Mouse (Mus musculus) hindbrain, embryonic 15.5 days (tissue): ENCODE measurements at regions not wholly inside any gene's neighbourhood (a gene's known extent, or its start where the extent isn't known, plus 50 kb on each side); places are given as distances from the start of the nearest gene placed in this dataset.
"Not testable (repeated sequence)": the region's sequence is repeated elsewhere in the genome, so short reads cannot be mapped to it uniquely, and the experiment has no call there.

ENCODE experiments used
- ATAC-seq: fragments of 200-750 bp; cut with Nextera tagmentation; 2 replicates; pipeline ENCODE4 v1.8.0; 2017; ENCODE audit warnings: low read depth, moderate number of reproducible peaks, moderate TSS enrichment; ENCODE audit not compliant: low FRiP score
- H3K27ac ChIP-seq: fragments of 300-500 bp; sonication (generic); replicated peaks from 2 replicates; pipeline ENCODE4 v1.5.1; 2015; ENCODE audit warnings: mild to moderate bottlenecking, inconsistent platforms
- H3K27me3 ChIP-seq: fragments of 300-500 bp; sonication (generic); 2 replicates; pipeline ENCODE4 v1.6.1; 2015; ENCODE audit warnings: control low read depth, inconsistent platforms
- H3K36me3 ChIP-seq: fragments of 300-500 bp; sonication (generic); 2 replicates; pipeline ENCODE4 v1.6.1; 2015; ENCODE audit warnings: control low read depth, inconsistent platforms
- H3K4me1 ChIP-seq: fragments of 300-500 bp; sonication (generic); replicated peaks from 2 replicates; pipeline ENCODE4 v1.6.1; 2015; ENCODE audit warnings: control low read depth, inconsistent platforms
- H3K4me2 ChIP-seq: fragments of 300-500 bp; sonication (generic); 2 replicates; pipeline ENCODE4 v1.6.1; 2015; ENCODE audit warnings: moderate library complexity, mild to moderate bottlenecking, inconsistent platforms
- H3K4me3 ChIP-seq: fragments of 300-500 bp; sonication (generic); 2 replicates; pipeline ENCODE4 v1.5.1; 2015; ENCODE audit warnings: mild to moderate bottlenecking, inconsistent platforms
- H3K9ac ChIP-seq: fragments of 300-500 bp; sonication (generic); 2 replicates; pipeline ENCODE4 v1.6.1; 2015; ENCODE audit warnings: inconsistent platforms
- H3K9me3 ChIP-seq: fragments of 300-500 bp; sonication (generic); 2 replicates; pipeline ENCODE4 v1.6.1; 2016; ENCODE audit warnings: control low read depth, inconsistent platforms
- WGBS: fragments of 180-500 bp; shearing (Covaris S2); methylation state at CpG from one replicate; pipeline ENCODE4 v1.1.7; 2015; 5-methylcytosine and 5-hydroxymethylcytosine counted together

DNA sequence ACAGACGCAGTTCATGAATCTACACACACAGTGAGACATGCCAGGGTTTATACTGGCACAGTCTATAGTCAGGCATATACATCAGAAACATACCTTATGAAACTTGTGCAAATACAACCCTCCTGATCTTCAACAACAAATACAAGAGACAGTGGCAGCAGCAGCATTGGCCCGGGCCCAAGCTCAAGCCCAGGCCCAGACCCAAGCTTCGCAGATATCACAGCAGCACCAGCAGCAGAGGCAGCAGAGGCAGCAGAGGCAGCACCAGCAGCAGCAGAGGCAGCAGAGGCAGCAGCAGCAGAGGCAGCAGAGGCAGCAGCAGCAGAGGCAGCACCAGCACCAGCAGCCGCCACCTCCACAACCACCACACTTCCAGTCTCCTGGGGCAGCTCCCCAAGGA lies 80.0 kb downstream of the Samd9l start:
- Histone ChIP-seq H3K9ac (no peak overlapping the region), H3K27ac (no peak overlapping the region), H3K4me2 (no peak overlapping the region), H3K4me1 (no peaks in the 10 kb centered on the region), H3K4me3 (no peak overlapping the region), H3K9me3 (no peaks in the 10 kb centered on the region), H3K36me3 (no peaks in the 10 kb centered on the region), H3K27me3 (no peaks in the 10 kb centered on the region)
- no peak for ATAC-seq
- WGBS, result 92% methylated on average over 4 of the region's 4 CpGs

DNA sequence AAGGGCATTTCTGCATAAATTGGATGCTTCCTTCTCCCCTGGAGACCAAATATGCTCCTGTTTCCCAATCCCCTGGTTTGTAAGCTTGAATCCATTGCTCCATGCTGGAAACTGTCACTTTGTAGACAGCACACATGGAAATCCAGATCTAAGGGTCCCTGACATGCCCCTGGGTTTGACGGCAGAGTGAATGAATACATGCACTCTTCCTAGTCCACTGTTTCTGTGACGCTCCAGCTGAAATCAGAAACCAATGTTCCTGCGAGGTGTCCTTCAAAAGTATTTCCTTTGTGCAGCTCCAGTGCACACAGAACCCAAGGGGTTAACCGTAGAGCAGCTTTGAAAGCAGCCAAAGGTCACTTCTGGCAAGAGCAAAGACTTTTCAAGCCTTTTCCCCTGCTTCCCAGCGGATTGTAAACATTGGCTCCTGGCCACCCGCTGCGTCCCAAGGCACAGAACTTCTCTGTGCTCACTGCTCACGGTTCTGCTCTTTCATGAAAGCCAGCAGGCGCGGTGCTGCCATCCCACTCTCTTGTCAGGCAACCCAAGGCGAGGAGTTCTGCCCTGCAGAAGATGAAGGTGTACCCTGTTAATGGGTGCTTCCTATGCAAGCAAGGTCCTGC lies 91.7 kb downstream of the Samd9l start:
- not testable (repeated sequence) for H3K36me3 ChIP-seq, H3K27ac ChIP-seq, H3K27me3 ChIP-seq, H3K9me3 ChIP-seq, H3K9ac ChIP-seq, H3K4me1 ChIP-seq
- peak; percentile 73; the same call in 1 of the 2 replicates for ATAC-seq
- peak overlapping the region; percentile 44 for H3K4me2 ChIP-seq
- 1% methylated on average over 11 of the region's 11 CpGs for WGBS
- 0 out of 2 replicates have a peak overlapping the region, but pooled peaks have one; percentile 4 for H3K4me3 ChIP-seq

DNA sequence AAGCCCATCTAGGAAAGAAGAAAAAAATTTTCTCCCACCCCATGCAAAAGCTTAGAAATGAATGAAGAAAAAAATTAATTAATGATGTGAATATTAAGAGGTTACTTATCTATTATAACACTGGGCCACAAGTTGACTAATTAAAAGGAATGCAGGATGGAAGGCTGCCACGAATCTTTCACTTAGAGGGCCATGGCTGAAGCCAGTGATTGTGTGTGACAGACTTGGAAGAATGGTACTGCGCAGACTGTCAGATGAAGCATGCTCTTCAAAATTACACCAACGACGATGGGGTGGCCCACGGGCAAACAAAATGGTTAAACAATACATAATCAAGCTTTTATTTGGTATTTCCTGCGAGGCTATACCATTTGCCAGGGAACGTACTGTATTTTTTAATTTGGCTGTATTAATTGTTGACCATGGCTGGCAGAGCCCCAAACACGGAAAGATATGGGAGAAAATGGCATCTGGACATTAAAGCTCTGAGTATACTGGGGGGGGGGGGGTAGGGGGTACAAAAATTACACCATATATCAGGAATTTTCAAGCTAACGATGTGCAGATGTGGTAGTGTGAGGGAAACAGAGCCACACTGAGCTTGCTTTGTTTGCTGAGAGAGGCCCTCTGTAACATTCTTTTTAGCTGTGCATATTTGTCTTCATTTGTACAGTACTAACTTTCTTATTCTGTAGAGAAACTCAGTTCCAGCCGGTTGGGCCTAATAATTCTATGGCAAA lies 94.3 kb downstream of the Samd9l start:
- not testable (repeated sequence) for H3K9me3 ChIP-seq, ATAC-seq, H3K4me3 ChIP-seq, H3K4me2 ChIP-seq, H3K27me3 ChIP-seq, H3K27ac ChIP-seq, H3K36me3 ChIP-seq, H3K4me1 ChIP-seq, H3K9ac ChIP-seq
- 67% methylated on average over 10 of the region's 10 CpGs for WGBS

DNA sequence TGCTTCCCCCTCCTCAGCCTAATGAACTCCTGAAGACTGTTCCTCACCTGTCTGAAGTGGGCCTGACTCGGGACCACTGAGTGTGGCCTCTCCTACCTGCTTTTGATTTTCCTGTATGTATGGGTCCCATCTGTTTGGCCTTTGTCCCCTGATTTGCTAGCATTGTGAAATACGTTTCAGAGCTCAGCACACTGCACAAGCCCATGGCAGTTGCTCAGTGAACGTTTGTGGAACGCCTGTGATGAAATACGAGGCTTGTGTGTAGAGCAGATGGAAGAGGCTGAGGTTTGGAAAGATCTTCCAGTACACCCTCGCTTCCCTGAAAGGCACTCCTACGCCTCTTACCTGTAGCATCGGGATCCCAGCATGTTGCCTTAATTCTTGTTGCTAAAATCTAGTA lies 106.1 kb downstream of the Samd9l start:
- not testable (repeated sequence) for H3K4me1 ChIP-seq, H3K4me2 ChIP-seq, H3K4me3 ChIP-seq, H3K9me3 ChIP-seq, H3K36me3 ChIP-seq, H3K27ac ChIP-seq, H3K27me3 ChIP-seq, H3K9ac ChIP-seq, ATAC-seq
- 89% methylated on average over 8 of the region's 8 CpGs for WGBS

DNA sequence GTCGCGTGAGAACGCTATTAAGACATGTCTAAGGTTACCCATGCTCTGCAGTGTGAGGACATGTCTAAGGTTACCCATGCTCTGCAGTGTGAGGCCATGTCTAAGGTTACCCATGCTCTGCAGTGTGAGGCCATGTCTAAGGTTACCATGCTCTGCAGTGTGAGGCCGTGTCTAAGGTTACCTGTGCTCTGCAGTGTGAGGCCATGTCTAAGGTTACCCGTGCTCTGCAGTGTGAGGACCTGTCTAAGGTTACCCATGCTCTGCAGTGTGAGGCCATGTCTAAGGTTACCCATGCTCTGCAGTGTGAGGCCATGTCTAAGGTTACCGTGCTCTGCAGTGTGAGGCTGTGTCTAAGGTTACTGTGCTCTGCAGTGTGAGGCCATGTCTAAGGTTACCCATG lies 107.4 kb downstream of the Samd9l start:
- not testable (repeated sequence) for H3K27me3 ChIP-seq, H3K4me2 ChIP-seq, H3K9ac ChIP-seq, H3K4me3 ChIP-seq, H3K36me3 ChIP-seq, ATAC-seq, H3K4me1 ChIP-seq, H3K27ac ChIP-seq, H3K9me3 ChIP-seq
- WGBS, result 98% methylated on average over 6 of the region's 6 CpGs

DNA sequence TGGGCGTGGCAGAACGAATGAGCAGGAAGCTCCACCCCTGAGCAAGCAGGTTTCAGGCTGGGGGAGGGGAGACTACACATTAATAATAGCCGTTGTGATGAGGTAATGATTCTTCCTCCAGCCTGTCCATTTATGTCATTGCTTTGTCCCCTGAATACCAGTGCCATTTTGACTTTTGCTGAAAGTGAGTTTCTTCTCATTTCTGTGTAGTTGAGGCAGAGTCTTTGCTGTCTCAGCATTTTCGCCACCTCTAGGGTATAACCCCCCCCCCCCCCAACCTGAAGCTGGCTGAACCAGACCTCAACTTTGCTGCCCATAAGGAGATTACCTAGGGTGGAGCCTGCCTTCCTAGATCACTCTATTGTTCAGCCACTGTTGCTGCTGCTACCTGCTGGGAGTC lies 130.6 kb downstream of the Samd9l start:
- not testable (repeated sequence) for H3K4me2 ChIP-seq, H3K4me3 ChIP-seq, H3K9ac ChIP-seq, H3K36me3 ChIP-seq, H3K9me3 ChIP-seq, H3K4me1 ChIP-seq, ATAC-seq, H3K27ac ChIP-seq, H3K27me3 ChIP-seq
- WGBS, result 78% methylated on average over 4 of the region's 4 CpGs

DNA sequence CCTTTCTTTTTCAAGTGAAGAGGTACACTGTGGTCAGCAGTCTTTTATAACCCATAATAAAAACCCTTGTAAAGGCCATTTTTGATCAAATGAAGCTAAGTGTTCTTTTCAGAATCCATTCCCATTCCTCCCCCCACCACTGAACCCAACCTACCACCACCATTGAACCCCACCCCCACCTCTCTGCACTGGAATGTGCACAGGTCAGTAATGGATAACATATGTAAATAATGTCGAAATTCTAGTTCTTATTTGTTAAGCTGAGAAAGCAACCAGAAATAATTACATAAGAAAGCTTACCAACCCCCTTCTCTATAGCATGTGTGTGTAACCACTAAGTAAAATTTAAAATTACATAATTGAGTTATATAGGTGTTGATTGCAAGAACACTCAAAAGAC lies 133.9 kb downstream of the Samd9l start:
- H3K4me3 ChIP-seq, H3K27ac ChIP-seq, H3K4me2 ChIP-seq, ATAC-seq, H3K9ac ChIP-seq, H3K9me3 ChIP-seq, H3K27me3 ChIP-seq, H3K4me1 ChIP-seq, H3K36me3 ChIP-seq: not testable (repeated sequence)
- 75% methylated on average over 1 of the region's 1 CpGs for WGBS
